Mouse (Mus musculus): ENCODE measurements around the gene Tomt. TPM values are rescaled to one million over a fixed set of nuclear protein-coding genes. Genes with fewer than 3 reads are reported as not detected.

The Tomt gene
- polyA plus RNA-seq, 1 experiment: not detected

GRCm38 (mm10) chr7:101884160-101884559 is 22.0 kb downstream of the Tomt start:
- peaks cover 15% of the 10 kb centered on the region for H3K27me3 ChIP-seq (replicated peaks)
- peaks cover 30% of the 10 kb centered on the region for H3K4me1 ChIP-seq
- no peak overlapping the region for H3K4me3 ChIP-seq (replicated peaks)
- H3K36me3 ChIP-seq (replicated peaks; ENCODE audit: low read length): no peaks in the 10 kb centered on the region
- peaks cover 8% of the 10 kb centered on the region; the same call in 1 of the 2 replicates for H3K9me3 ChIP-seq
- TF ChIP-seq GATA1 (IDR thresholded peaks at IDR 0.05; ENCODE audit: borderline replicate concordance, low read length) (no peak), FLI1 (IDR thresholded peaks at IDR 0.05; ENCODE audit: low read length) (no peak)

GRCm38 (mm10) chr7:101882413-101883154 is 23.6 kb downstream of the Tomt start:
- Histone ChIP-seq H3K9me3 (peaks cover 8% of the 10 kb centered on the region; the same call in 1 of the 2 replicates), H3K36me3 (replicated peaks; ENCODE audit: low read length) (no peaks in the 10 kb centered on the region), H3K4me3 (replicated peaks) (no peak overlapping the region), H3K27me3 (replicated peaks) (peaks cover 11% of the 10 kb centered on the region), H3K4me1 (peaks cover 39% of the 10 kb centered on the region)
- TF ChIP-seq GATA1 (IDR thresholded peaks at IDR 0.05; ENCODE audit: borderline replicate concordance, low read length) (no peak), FLI1 (IDR thresholded peaks at IDR 0.05; ENCODE audit: low read length) (no peak)

GRCm38 (mm10) chr7:101880855-101881254 is 25.3 kb downstream of the Tomt start:
- Histone ChIP-seq H3K4me1 (peaks cover 46% of the 10 kb centered on the region), H3K4me3 (replicated peaks) (no peak overlapping the region), H3K36me3 (replicated peaks; ENCODE audit: low read length) (no peaks in the 10 kb centered on the region), H3K9me3 (peaks cover 8% of the 10 kb centered on the region; the same call in 1 of the 2 replicates), H3K27me3 (replicated peaks) (peaks cover 9% of the 10 kb centered on the region)
- TF ChIP-seq GATA1 (IDR thresholded peaks at IDR 0.05; ENCODE audit: borderline replicate concordance, low read length) (no peak), FLI1 (IDR thresholded peaks at IDR 0.05; ENCODE audit: low read length) (no peak)

- Histone ChIP-seq H3K9me3 (no peaks in the 10 kb centered on the region), H3K36me3 (replicated peaks; ENCODE audit: low read length) (no peaks in the 10 kb centered on the region), H3K27me3 (replicated peaks) (no peaks in the 10 kb centered on the region), H3K4me3 (replicated peaks) (no peak overlapping the region), H3K4me1 (peaks cover 39% of the 10 kb centered on the region)
- no peak for TF ChIP-seq GATA1 (IDR thresholded peaks at IDR 0.05; ENCODE audit: borderline replicate concordance, low read length)
- no peak for TF ChIP-seq FLI1 (IDR thresholded peaks at IDR 0.05; ENCODE audit: low read length)
Observed at GRCm38 (mm10) chr7:101875978-101876377, 30.2 kb downstream of the Tomt start.

- H3K4me3 ChIP-seq (replicated peaks): peak overlapping the region; percentile 29
Observed at GRCm38 (mm10) chr7:101871296-101871695, 34.9 kb downstream of the Tomt start.

GRCm38 (mm10) chr7:101870629-101871028 is 35.5 kb downstream of the Tomt start, which contains the start of gene Folr1:
Gene Folr1, minus strand, starts transcription at chr7:101870788.
- H3K36me3 ChIP-seq (replicated peaks; ENCODE audit: low read length): no peaks in the 10 kb centered on the region
- H3K9me3 ChIP-seq: no peaks in the 10 kb centered on the region
- peaks cover 4% of the 10 kb centered on the region for H3K27me3 ChIP-seq (replicated peaks)
- TF ChIP-seq GATA1 (IDR thresholded peaks at IDR 0.05; ENCODE audit: borderline replicate concordance, low read length) (no peak), FLI1 (IDR thresholded peaks at IDR 0.05; ENCODE audit: low read length) (no peak)
- peaks cover 13% of the 10 kb centered on the region for H3K4me1 ChIP-seq
- peak within 1 kb of the TSS; percentile 29 for H3K4me3 ChIP-seq (replicated peaks)

More at GRCm38 (mm10) chr7:101871296-101871695, 34.9 kb downstream of the Tomt start:
- Histone ChIP-seq H3K4me1 (peaks cover 20% of the 10 kb centered on the region), H3K36me3 (replicated peaks; ENCODE audit: low read length) (no peaks in the 10 kb centered on the region), H3K9me3 (no peaks in the 10 kb centered on the region), H3K27me3 (replicated peaks) (peaks cover 4% of the 10 kb centered on the region)
- no peak for TF ChIP-seq FLI1 (IDR thresholded peaks at IDR 0.05; ENCODE audit: low read length)
- TF ChIP-seq GATA1 (IDR thresholded peaks at IDR 0.05; ENCODE audit: borderline replicate concordance, low read length): no peak

GRCm38 (mm10) chr7:101869163-101869500 is 37.0 kb downstream of the Tomt start:
- TF ChIP-seq FLI1 (IDR thresholded peaks at IDR 0.05; ENCODE audit: low read length): no peak
- no peak for TF ChIP-seq GATA1 (IDR thresholded peaks at IDR 0.05; ENCODE audit: borderline replicate concordance, low read length)
- Histone ChIP-seq H3K9me3 (peaks cover 4% of the 10 kb centered on the region), H3K27me3 (replicated peaks) (peaks cover 4% of the 10 kb centered on the region), H3K36me3 (replicated peaks; ENCODE audit: low read length) (no peaks in the 10 kb centered on the region), H3K4me1 (peaks cover 12% of the 10 kb centered on the region), H3K4me3 (replicated peaks) (no peak overlapping the region)

GRCm38 (mm10) chr7:101868241-101869162 is 37.7 kb downstream of the Tomt start:
- Histone ChIP-seq H3K4me3 (replicated peaks) (no peak overlapping the region), H3K36me3 (replicated peaks; ENCODE audit: low read length) (no peaks in the 10 kb centered on the region), H3K9me3 (peaks cover 4% of the 10 kb centered on the region), H3K27me3 (replicated peaks) (peaks cover 6% of the 10 kb centered on the region), H3K4me1 (peaks cover 17% of the 10 kb centered on the region)
- TF ChIP-seq FLI1 (IDR thresholded peaks at IDR 0.05; ENCODE audit: low read length): no peak
- TF ChIP-seq GATA1 (IDR thresholded peaks at IDR 0.05; ENCODE audit: borderline replicate concordance, low read length): no peak

GRCm38 (mm10) chr7:101867482-101867881 is 38.7 kb downstream of the Tomt start:
- TF ChIP-seq GATA1 (IDR thresholded peaks at IDR 0.05; ENCODE audit: borderline replicate concordance, low read length) (no peak), FLI1 (IDR thresholded peaks at IDR 0.05; ENCODE audit: low read length) (no peak)
- Histone ChIP-seq H3K9me3 (peaks cover 4% of the 10 kb centered on the region), H3K36me3 (replicated peaks; ENCODE audit: low read length) (no peaks in the 10 kb centered on the region), H3K27me3 (replicated peaks) (peaks cover 6% of the 10 kb centered on the region), H3K4me1 (peaks cover 17% of the 10 kb centered on the region), H3K4me3 (replicated peaks) (no peak overlapping the region)
